Mouse (Mus musculus) myocyte (in vitro differentiated cells): ENCODE measurements at regions not wholly inside any gene's neighbourhood (a gene's known extent, or its start where the extent isn't known, plus 50 kb on each side); places are given as distances from the start of the nearest gene placed in this dataset.

Experiments used
- E2F4 ChIP-seq: IDR thresholded peaks from one replicate; pipeline ENCODE4 v1.6.1; 2011; ENCODE audit warnings: mild to moderate bottlenecking, control low read depth, moderate library complexity; ENCODE audit not compliant: insufficient read depth
- POLR2A ChIP-seq: IDR thresholded peaks from one replicate; pipeline ENCODE4 v1.6.1; 2011; ENCODE audit warnings: low read depth, mild to moderate bottlenecking, control low read depth, moderate library complexity; ENCODE audit not compliant: insufficient read length
- TCF3 ChIP-seq: IDR thresholded peaks from one replicate; pipeline ENCODE4 v1.6.1; 2011; ENCODE audit warnings: low read depth, control low read depth; ENCODE audit not compliant: insufficient read length
- USF1 ChIP-seq: IDR thresholded peaks from one replicate; pipeline ENCODE4 v1.6.1; 2011; ENCODE audit warnings: low read depth, mild to moderate bottlenecking, control low read depth, moderate library complexity

DNA sequence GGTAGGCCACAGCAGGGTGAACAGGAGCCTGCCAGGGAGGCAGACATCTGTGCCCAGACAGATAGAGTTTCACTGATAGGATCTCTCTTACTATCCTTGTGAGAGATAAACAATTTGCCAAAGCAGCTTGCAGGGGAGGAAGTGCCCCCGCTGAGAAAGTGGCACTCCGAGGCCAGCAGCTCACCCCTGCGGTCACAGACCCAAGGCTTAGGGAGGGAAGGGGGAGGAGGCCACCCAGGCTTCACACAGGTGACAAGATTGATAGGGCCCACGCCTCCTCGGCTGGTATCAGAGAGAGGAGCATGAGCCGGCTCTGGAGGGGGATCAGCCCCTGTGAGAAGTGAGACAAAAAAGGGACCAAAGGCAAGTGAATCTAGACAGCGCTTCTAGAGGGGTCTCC lies 328.3 kb upstream of the 3110018I06Rik start:
- no peak for TF ChIP-seq POLR2A
- no peak for TF ChIP-seq TCF3
- no peak for TF ChIP-seq E2F4
- TF ChIP-seq USF1, result no peak
